Mouse (Mus musculus): Measurements from ENCODE around the gene Wdr76. TPM values are rescaled to one million over a fixed set of nuclear protein-coding genes. Genes with fewer than 3 reads are reported as not detected.
A peak's percentile ranks its signal among the peaks of the same experiment; 100 is the strongest.
"Not testable (repeated sequence)": the region's sequence is repeated elsewhere in the genome, so short reads cannot be mapped to it uniquely, and the experiment has no call there.

Wdr76 gene
- total RNA-seq (2015; ENCODE audit: low replicate concordance): 11.9 and 13.8 TPM in 2 replicates
- 19.2 and 25.5 TPM in 2 replicates for total RNA-seq (2017; ENCODE audit: low replicate concordance)

- ATAC-seq (replicated peaks; ENCODE audit: low FRiP score, poor library complexity, severe bottlenecking): peak; percentile 90
Measured at GRCm38 (mm10) chr2:121505942-121506882, at the start of gene Wdr76, which contains the start of gene Mfap1a. TSS of gene Wdr76 (plus strand) at chr2:121506723. TSS of gene Mfap1a (minus strand) at chr2:121506665.

- no peak for ATAC-seq (replicated peaks; ENCODE audit: low FRiP score, poor library complexity, severe bottlenecking)
Measured at GRCm38 (mm10) chr2:121460071-121460470, 46.5 kb upstream of the Wdr76 start.

- ATAC-seq (replicated peaks; ENCODE audit: low FRiP score, poor library complexity, severe bottlenecking): 0 out of 2 replicates have a peak, but pooled peaks have one; percentile 26
Measured at GRCm38 (mm10) chr2:121468982-121469381, 37.5 kb upstream of the Wdr76 start.

GRCm38 (mm10) chr2:121472783-121473182 lies 33.7 kb upstream of the Wdr76 start:
- not testable (repeated sequence) for ATAC-seq (replicated peaks; ENCODE audit: low FRiP score, poor library complexity, severe bottlenecking)

- ATAC-seq (replicated peaks; ENCODE audit: low FRiP score, poor library complexity, severe bottlenecking): peak; percentile 98
Measured at GRCm38 (mm10) chr2:121473301-121474179, 33.0 kb upstream of the Wdr76 start, which contains the start of gene Mfap1b. TSS of gene Mfap1b (minus strand) at chr2:121474067.

GRCm38 (mm10) chr2:121474180-121474535 lies 32.4 kb upstream of the Wdr76 start:
- ATAC-seq (replicated peaks; ENCODE audit: low FRiP score, poor library complexity, severe bottlenecking): peak; percentile 60

- ATAC-seq (replicated peaks; ENCODE audit: low FRiP score, poor library complexity, severe bottlenecking): not testable (repeated sequence)
Measured at GRCm38 (mm10) chr2:121475306-121475705, 31.2 kb upstream of the Wdr76 start.

GRCm38 (mm10) chr2:121477491-121478266 lies 28.8 kb upstream of the Wdr76 start:
- no peak for ATAC-seq (replicated peaks; ENCODE audit: low FRiP score, poor library complexity, severe bottlenecking)

- peak; percentile 77 for ATAC-seq (replicated peaks; ENCODE audit: low FRiP score, poor library complexity, severe bottlenecking)
Measured at GRCm38 (mm10) chr2:121480498-121480897, 26.0 kb upstream of the Wdr76 start.

- ATAC-seq (replicated peaks; ENCODE audit: low FRiP score, poor library complexity, severe bottlenecking): peak; percentile 70
Measured at GRCm38 (mm10) chr2:121480916-121481315, 25.6 kb upstream of the Wdr76 start.

- ATAC-seq (replicated peaks; ENCODE audit: low FRiP score, poor library complexity, severe bottlenecking): no peak
Measured at GRCm38 (mm10) chr2:121483576-121483975, 22.9 kb upstream of the Wdr76 start.

- not testable (repeated sequence) for ATAC-seq (replicated peaks; ENCODE audit: low FRiP score, poor library complexity, severe bottlenecking)
Measured at GRCm38 (mm10) chr2:121484403-121484802, 22.1 kb upstream of the Wdr76 start.

GRCm38 (mm10) chr2:121501550-121501949 lies 5.0 kb upstream of the Wdr76 start:
- 0 out of 2 replicates have a peak, but pooled peaks have one; percentile 45 for ATAC-seq (replicated peaks; ENCODE audit: low FRiP score, poor library complexity, severe bottlenecking)

GRCm38 (mm10) chr2:121507173-121507950 lies 839 bp downstream of the Wdr76 start:
- no peak for ATAC-seq (replicated peaks; ENCODE audit: low FRiP score, poor library complexity, severe bottlenecking)

GRCm38 (mm10) chr2:121507951-121508330 lies 1.4 kb downstream of the Wdr76 start:
- ATAC-seq (replicated peaks; ENCODE audit: low FRiP score, poor library complexity, severe bottlenecking): no peak

- ATAC-seq (replicated peaks; ENCODE audit: low FRiP score, poor library complexity, severe bottlenecking): peak; percentile 76
Measured at GRCm38 (mm10) chr2:121509584-121509983, 3.1 kb downstream of the Wdr76 start.

- no peak for ATAC-seq (replicated peaks; ENCODE audit: low FRiP score, poor library complexity, severe bottlenecking)
Measured at GRCm38 (mm10) chr2:121511401-121511800, 4.9 kb downstream of the Wdr76 start.

GRCm38 (mm10) chr2:121512991-121513765 lies 6.7 kb downstream of the Wdr76 start:
- ATAC-seq (replicated peaks; ENCODE audit: low FRiP score, poor library complexity, severe bottlenecking): not testable (repeated sequence)
